Mouse (Mus musculus): ENCODE results near the gene Nubp2.

The Nubp2 gene

DNA sequence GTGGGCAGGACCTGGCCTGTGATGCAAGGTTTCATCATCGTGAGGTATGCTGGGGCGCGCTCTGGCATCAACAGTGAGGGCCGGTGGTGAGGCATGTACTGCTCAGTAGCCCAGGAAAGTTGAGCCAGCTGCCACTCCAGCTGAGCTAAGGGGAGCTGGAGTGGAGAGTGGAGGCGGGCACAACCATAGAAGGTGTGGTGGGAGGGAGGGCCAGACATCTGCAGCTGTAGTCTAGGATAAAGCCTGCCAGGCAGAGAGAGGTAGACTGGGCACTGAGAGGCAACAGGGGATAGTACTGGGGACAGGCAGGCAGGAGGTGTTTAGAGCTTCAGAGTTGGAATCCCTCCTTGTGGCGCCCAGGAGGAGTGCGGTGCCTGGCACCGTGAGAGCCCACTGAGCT lies 26.1 kb downstream of the Nubp2 start:
- no peak for DNase-seq (ENCODE audit: low spot score in 2 of 2)

DNA sequence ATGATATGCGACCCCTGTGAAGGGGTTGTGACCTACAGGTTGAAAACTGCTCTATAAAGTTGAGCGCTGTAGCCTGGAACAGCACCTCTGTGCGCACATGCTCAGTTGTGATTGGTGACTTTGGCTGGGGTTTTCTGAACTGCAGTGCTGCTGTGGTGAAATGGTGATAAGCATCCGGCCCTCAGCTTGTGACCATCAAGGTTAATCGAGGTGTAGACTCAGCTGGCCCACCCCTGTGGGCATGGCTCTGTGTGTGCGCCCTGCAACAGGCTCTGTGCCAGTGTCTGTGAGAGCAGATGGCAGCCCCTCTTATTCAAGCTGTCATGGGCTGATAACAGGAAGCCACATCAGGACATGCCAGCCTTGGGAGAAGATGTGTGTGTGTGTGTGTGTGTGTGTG lies 27.2 kb downstream of the Nubp2 start:
- DNase-seq (ENCODE audit: low spot score in 2 of 2) = no peak

DNA sequence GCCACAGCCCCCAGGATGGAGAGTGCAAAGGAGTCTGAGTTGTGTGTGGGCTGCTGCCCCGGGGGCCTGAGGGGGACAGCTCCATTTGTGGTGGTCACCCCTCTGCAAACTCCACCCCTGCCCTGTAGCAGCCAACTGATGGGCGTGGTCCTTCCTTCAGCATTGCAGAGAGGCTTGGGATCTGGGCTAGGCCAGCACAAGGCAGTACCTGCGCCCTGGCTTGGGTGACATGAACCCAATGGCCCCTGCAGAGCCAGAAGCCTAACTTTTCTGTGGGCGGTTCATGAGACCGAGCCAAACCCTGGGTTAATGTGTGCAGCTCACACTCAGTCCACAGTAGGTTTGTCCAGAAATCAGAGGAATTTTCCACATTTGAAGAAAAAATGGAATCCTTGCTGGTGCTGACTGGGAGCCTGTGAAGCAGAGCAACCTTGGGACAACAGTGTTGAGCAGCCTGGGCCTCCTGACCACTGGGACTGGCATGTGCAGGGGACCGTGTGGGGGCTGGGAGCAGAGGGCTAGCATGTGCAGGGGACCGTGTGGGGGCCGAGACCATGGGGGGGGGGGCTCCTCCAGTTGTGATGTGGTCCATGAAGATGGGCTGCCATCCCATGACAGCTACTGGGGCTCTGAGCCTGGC lies 28.2 kb downstream of the Nubp2 start:
- no peak for DNase-seq (ENCODE audit: low spot score in 2 of 2)

DNA sequence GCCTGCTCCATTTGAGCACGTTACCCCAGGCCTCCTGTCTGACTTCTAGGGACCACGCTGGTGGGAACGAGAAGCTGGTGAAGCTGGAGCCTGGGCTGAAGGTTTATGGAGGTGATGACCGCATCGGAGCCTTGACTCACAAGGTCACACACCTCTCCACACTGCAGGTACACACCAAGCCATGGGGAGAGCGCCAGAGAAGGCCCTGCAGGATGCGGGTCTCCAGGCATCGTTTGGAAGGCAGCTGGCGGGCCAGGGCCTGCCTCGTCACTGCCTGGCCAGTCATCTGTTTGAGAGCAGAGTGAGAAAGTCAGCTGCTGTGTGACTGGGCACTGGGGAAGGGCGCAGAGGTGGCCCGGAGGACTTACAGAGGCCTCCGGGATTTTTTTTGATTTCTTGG lies 29.6 kb downstream of the Nubp2 start:
- DNase-seq (ENCODE audit: low spot score in 2 of 2) = no peak

DNA sequence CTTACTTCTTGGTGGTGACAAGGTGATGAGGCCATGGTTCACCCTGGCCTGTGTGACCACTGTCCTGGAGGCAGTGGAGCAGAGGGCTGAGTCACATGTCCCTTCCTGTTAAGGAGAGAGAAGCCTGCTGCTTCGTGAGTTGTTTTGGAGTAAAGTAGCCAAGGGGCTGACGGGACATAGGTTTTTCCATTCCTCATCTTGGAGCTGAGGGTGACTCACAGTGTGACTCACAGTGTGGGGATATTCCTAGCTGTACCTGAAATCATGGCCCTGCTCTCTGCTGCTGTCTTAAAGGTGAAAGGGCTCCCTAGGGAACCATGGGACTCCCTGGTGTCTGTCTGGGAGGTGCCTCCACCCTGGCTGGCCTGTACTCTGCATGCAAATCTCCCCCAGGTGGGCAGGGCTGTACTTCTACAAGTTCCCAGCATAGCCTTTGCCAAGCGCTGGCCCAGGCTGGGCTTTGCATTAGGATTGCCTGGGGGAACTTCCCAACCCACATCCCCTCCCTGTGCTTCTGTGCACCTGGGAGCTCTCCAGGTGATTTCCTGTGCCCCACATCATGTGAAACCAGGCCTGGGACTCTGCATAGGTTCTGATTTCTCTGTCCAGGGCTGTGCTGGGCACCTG lies 30.2 kb downstream of the Nubp2 start:
- DNase-seq (ENCODE audit: low spot score in 2 of 2) = no peak

DNA sequence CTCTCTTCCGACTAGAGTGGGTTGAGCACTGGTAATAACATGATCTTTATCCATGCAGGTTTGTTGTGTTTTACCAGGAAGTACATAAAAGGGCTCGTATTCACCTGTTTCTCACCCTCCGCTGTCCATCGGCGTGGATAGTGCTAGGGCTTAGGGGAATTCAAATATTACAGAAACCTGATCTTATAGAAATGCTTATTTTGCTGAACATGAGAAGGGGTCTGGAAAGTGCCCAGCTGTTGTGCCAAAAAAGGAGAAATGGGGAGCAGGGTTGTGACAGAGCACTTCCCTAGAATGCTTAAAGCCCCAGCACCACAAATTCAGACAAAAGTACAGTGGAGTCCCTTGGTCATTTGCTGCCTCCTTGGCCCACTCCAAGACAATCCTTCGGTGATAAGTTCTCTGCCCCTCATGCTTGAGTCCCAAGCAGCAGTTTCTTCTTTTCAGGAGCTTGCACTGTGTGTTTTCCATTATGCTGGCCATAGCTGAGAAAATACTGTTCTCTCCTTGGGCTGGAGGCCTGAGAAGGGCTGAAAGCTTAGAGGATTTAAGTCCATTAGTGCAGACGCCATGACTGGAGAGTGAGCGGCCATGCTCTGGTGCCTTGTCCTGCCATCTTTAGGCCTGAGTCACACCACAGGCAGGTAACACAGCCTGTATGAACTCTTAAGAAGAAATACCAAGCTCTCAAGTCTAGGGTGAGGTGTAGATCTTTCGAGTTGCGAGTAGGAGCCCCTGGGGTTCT lies 34.6 kb downstream of the Nubp2 start:
- no peak for DNase-seq (ENCODE audit: low spot score in 2 of 2)

DNA sequence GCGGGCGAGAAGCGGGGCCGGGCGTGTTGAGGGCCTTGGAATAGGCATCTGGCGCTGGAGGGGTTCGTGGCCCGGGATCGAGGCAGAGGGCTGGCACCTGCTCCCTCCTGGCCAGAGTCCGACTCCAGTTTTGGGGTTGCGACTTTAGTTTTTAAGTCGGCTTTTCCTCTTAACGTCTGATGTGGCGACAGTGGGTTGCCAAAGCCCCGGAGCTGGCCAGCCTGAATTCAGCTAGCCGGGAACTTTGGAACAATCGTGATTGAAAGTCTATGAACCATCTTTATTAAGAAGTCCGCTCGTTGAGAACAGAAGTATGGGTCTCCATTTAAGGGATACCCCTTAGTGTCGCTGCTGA lies 35.4 kb downstream of the Nubp2 start:
- no peak for DNase-seq (ENCODE audit: low spot score in 2 of 2)

DNA sequence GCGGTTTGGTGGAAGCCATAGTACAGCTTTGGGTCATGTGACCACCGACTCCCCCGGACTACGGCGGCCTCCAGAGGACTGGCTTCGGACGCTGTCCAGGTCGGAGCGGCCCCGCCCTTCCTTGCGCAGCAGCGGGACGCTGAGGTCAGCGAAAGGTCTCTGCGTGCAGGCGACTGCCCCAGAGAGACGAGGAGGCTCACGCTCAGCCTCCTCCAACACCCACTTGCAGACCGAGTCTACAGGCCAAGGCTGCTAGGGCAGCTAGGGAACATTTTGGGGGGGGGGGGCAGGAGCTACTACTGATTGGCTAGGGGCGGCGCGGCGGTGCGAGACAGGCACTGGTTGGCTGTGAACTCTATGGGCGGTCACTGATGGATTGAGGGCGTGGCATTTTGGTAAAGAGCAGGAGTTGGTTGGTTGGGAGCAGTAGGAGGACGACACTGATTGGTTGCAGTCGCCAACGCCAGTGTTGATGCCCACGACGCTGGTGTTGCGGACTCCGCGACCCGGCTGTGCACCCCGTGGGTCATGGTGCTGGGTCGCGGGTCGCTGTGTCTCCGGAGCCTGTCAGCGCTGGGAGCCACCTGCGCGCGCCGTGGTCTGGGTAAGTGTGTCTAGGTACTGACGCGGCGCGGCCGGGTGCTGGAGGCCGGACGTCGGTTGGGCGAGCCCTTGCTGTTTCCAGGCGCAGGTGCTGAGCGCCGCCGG lies 35.9 kb downstream of the Nubp2 start, which contains the start of gene Fahd1:
Gene Fahd1 (minus strand): TSS at position 300 of the 708 bp plus-strand sequence.
- peak; percentile 92 to 94 for DNase-seq (ENCODE audit: low spot score in 2 of 2)

DNA sequence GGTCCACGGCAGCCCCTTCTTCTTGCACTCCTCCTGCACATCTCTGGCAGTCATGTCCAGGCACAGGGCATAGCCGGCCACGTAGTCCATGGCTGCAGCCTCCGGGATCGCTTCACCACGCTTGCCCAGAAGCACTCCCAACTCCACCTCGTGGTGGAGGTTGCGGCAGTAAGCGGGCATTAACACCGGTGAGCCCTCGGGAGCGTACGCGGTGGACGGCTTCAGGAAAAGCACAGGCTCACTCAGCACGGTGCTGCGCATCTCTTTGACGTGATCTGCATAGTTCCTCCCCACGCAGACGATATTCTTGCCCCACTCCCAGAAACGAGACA lies 36.5 kb downstream of the Nubp2 start:
- DNase-seq (ENCODE audit: low spot score in 2 of 2) = no peak

DNA sequence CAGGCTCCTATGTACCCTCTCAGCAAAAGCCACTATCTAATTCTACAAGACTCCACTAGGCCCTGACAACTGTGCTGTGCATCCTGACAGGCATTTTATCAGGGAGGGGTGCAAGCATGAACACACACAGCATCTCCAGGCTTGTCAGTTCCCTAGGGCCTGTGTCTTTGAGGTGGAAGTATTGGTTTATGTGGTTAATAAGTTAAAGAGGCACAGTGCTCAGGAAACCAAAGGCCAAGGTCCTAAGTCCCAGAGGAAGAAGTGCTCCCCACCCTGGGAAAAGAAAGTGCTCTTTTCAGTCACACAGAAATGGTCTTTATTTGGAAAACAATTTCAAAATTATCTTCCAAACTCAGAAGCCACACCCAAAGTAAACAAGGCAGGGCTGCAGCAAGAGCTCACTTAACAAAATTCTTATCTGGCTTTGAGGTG lies 37.5 kb downstream of the Nubp2 start:
- no peak for DNase-seq (ENCODE audit: low spot score in 2 of 2)

DNA sequence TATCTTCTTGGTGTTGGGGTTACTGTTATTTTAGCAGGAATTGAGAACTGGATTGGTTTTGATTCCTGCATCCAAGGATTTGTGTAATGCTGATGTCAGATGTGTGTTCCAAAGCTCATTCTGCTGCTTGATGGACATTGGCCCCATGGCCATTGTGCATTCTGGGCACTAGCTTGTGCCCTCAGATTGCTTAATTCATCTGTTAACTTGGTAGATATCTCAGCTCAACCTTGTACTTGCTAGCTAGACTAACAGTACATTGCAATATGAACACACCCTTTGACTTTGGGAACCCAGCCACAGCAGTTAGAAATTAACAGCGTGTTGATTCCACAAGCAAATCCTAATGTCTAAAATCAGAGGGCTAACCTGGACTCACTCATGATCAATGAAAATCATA lies 38.8 kb downstream of the Nubp2 start:
- no peak for DNase-seq (ENCODE audit: low spot score in 2 of 2)

DNA sequence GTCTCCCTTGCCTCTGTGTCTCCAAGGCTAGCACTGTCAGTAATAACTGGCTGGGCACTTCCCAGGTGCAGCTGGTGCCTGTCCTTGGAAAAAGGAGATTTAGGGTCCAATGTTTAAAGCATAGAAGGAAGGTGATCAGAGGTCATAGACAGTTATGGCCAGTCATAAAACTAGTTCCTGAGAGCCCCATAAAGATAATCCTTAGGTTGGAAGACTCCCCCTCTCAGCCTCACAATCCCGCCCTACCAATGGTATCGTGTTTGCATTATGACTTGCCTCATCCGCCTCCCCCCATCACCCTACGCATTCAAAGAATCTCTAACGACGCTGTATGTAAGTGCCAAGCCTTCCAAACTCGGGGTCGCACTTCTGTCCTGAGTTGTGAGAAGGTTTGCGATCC lies 41.6 kb downstream of the Nubp2 start:
- DNase-seq (ENCODE audit: low spot score in 2 of 2) = no peak

DNA sequence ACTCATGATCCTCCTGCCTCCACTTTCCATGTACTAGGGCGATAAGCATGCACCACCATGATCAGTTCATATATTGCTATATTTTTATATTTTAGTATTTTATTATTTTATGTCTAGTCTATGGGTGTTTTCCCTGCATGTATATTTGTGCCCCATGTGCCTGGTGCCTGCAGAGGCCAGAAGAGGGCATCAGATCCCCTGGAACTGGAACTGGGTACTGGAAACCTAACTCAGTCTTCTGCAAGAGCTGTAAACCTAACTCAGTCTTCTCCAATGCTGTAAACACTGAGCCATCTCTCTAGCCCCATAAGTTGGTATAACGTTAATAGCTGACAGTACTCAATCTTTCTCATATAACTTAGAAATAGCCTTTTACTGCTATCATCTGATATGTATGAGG lies 43.5 kb downstream of the Nubp2 start:
- DNase-seq (ENCODE audit: low spot score in 2 of 2) = no peak

DNA sequence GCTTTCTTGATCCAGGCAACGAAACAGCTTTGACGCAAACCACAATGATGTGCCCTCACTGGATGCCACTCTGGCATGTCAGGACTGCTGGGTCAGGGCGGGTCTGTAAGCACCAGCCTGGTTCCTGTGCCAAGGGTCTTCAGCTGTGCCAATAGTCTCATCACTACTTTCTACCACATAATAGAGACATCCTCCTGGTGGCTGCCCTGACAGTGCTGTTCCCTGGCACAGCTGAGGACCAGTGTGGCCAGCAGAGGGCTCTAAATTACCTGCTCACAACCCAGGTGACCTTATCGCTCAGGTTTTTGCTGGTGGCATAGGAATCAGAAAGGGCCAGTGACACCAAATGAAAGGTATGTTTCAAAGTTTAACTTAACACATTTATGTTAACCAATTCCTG lies 45.0 kb downstream of the Nubp2 start:
- DNase-seq (ENCODE audit: low spot score in 2 of 2) = peak in 1 of 2 experiments; percentile 31

DNA sequence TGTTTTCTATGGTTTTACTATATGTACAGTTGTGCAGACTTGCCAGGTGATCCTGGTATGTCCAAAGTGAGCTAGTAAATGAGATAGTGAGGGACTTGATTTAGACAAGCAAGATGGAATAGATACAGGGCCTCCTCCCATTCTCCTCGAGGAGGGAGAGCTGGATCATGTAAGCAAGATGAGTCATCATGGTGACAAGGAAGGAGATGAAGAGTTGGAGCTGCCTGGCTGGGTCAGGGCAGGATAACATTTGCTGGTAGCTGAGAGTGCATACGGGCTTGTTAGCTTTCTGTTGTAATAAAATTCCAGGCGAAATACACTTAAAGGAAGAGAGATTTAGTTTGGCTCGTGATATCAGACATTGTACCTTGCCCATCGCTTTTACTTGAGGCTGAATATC lies 45.8 kb downstream of the Nubp2 start:
- DNase-seq (ENCODE audit: low spot score in 2 of 2) = no peak

DNA sequence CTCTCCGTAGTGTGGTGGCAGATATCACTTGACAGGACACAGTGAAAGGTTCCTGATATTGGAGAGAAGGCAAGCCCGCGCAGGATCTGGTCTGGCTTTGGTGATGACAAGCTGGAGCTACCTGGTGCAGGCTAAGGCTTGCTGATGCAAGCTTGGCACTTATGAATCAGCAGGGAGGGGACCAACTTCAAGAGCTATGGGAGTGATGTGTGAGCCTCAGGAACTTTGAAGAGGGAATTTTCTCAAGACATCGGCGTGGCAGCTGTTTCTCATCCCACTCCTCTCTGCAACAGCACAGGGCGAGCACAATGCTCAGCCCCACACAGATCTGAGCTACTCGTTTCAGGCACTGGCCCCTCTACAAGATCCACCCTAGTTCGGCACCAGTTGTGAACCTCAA lies 46.3 kb downstream of the Nubp2 start, which contains the start of gene Hagh:
Gene Hagh (plus strand): TSS at position 302 of the 400 bp plus-strand sequence.
- no peak for DNase-seq (ENCODE audit: low spot score in 2 of 2)
